Mouse (Mus musculus) CH12.LX (cell line): ENCODE data around the gene Bmi1.

Experiments
- CHD2 ChIP-seq: IDR thresholded peaks from 2 replicates; pipeline ENCODE4 v1.6.1; 2011; ENCODE audit warnings: low read length, improper control_type of control experiment
- CTCF ChIP-seq, 2 experiments: IDR thresholded peaks in 1 of 2; conservative IDR thresholded peaks in 1 of 2; 2 replicates each; pipeline ENCODE4 v1.5.1; 2011 to 2012; ENCODE audit warnings: low read depth in 2 of 2, low read length in 2 of 2, improper control_type of control experiment in 1 of 2, inconsistent platforms in 1 of 2, mild to moderate bottlenecking in 1 of 2, moderate library complexity in 1 of 2
- E2F4 ChIP-seq: IDR thresholded peaks from 2 replicates; pipeline ENCODE4 v1.6.1; 2011; ENCODE audit warnings: low read depth, low read length, improper control_type of control experiment; ENCODE audit not compliant: insufficient replicate concordance
- MAX ChIP-seq: IDR thresholded peaks from 2 replicates; pipeline ENCODE4 v1.6.1; 2011; ENCODE audit warnings: low read length, improper control_type of control experiment
- MAZ ChIP-seq: IDR thresholded peaks from 2 replicates; pipeline ENCODE4 v1.6.1; 2012; ENCODE audit warnings: low read depth, mild to moderate bottlenecking, inconsistent platforms, low read length, improper control_type of control experiment, moderate library complexity
- POLR2A ChIP-seq: IDR thresholded peaks from 2 replicates; pipeline ENCODE4 v1.6.1; 2011; ENCODE audit warnings: low read depth, mild to moderate bottlenecking, improper control_type of control experiment, low read length
- RAD21 ChIP-seq: IDR thresholded peaks from 2 replicates; pipeline ENCODE4 v1.6.1; 2011; ENCODE audit warnings: low read depth, mild to moderate bottlenecking, low read length, improper control_type of control experiment, moderate library complexity
- TBP ChIP-seq: conservative IDR thresholded peaks from 2 replicates; pipeline ENCODE4 v1.6.1; 2011; ENCODE audit warnings: low read depth, low read length, improper control_type of control experiment
- TCF12 ChIP-seq: IDR thresholded peaks from 2 replicates; pipeline ENCODE4 v1.6.1; 2014; ENCODE audit warnings: low read depth, mild to moderate bottlenecking, inconsistent platforms, low read length, improper control_type of control experiment
- UBTF ChIP-seq: IDR thresholded peaks from 2 replicates; pipeline ENCODE4 v1.6.1; 2012; ENCODE audit warnings: low read depth, mild to moderate bottlenecking, inconsistent platforms, low read length, improper control_type of control experiment, moderate library complexity

DNA sequence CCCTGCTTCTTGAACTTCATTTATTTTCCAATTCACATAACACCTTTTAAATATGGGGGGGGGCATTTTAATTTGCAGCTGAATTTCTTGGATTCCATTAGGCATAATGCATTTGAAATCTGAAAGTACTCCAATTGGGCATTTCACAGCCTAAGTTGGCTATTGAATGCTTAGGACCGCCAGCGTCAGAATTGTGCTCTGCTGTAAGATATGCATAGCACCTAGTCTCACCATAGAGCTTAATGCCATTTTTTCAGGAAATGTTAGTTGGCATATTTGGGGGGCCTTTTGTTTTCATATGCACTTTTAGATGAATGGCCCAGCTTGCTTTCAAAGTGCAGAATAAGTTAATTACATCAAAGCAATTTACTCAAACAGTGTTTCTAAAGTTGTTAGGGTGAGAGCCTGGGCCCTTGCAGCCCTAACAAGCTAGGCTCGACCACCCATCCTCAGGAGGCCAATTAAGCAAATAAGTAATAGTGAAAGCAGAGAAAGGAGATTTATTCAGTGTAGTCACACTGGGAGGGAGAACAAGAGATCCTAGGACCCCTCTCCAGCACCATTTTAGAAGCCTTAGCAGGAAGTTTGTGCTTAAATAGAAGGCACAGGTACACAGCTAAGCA lies 45.5 kb downstream of the Bmi1 start:
- TF ChIP-seq CHD2 (no peak), POLR2A (no peak), TBP (no peak), CTCF (conservative IDR thresholded peaks at IDR 0.05 in 1 of 2, IDR thresholded peaks at IDR 0.05 in 1 of 2; ENCODE audit: low read depth in 2 of 2, low read length in 2 of 2) (no peak), RAD21 (no peak), UBTF (no peak), TCF12 (no peak), MAZ (no peak), E2F4 (no peak), MAX (no peak)
